Mouse (Mus musculus): ENCODE data around the gene Lpp. TPM values are rescaled to one million over a fixed set of nuclear protein-coding genes. Genes with fewer than 3 reads are reported as not detected.

The Lpp gene
- total RNA-seq, 2 experiments from 2014 or later: 34.6 to 45.1 TPM

DNA sequence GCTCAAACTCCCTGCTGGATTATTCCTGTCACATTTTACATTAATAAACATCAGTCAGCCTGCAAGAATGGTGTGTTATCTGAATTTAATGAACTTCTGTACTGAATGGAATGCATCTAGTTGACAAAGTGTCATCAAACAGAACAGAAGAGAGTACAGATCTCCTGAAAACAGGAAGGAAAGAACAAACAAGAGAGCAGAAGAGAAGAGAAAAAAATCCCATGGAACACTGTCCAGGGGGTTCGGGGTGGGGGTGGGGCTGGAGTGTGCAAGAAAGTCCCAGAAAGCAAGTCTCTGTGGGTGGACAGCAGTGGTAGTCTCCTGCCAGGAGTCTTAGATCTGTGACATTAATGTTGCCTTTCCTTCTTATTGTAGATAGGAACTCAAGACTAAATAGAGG, 412.8 kb downstream of the Lpp start:
- DNase-seq: no peak

DNA sequence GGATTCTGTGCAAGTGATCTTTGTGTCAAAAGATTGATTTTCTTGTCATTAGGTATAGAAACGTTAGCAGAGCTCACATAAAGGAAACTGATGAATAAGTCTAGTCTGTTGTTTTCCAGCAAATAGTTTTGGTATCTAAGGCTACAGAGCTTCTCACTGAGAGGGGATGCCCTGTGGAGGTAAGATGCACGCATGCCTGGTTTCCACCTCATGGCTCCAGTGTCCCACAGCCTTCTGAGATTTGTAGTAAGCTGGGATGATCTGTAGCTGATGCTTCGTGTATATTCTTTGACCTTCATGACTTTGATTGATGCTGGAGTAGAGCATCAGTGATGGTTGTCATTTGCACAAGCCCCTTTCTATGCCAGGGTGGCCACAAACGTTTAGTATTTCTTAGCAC, 414.3 kb downstream of the Lpp start:
- no peak for DNase-seq

DNA sequence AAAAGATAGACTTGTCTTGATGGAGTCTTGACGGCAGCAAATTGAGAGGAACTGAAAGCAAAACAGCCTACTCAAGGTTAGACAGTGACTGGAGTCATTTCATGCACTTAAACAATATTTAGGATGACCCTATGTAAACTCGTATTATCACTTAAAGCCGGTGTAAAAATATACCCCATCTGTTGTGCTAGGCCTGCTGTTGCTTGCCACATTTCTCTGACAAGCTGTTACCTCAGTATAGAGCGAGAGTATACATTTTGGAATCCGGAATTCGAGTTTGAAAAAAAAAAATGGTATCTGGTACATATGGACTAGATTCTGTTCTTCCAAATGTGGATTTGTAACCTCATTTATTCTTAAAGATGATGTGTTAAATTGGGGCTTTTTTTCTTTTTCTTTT, 416.5 kb downstream of the Lpp start:
- no peak for DNase-seq

DNA sequence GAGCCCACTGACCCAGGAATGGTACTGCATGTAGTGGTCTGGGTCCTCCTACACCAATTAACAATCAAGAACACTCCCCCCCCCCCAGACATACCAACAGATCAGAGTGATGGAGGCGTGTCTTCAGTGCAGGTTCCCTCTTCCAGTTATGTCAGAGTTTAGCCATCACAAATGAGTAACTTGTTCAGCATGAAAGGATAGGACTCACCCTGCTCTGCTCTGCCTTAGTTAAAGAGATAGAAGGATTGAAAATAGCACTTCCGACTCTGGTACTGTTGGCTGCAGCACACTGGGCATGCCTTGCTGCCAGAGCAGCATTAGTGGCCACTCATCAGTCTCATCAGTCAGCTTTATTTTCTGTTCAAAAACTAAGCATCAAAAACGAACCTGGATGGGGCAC, 423.3 kb downstream of the Lpp start:
- no peak for DNase-seq

DNA sequence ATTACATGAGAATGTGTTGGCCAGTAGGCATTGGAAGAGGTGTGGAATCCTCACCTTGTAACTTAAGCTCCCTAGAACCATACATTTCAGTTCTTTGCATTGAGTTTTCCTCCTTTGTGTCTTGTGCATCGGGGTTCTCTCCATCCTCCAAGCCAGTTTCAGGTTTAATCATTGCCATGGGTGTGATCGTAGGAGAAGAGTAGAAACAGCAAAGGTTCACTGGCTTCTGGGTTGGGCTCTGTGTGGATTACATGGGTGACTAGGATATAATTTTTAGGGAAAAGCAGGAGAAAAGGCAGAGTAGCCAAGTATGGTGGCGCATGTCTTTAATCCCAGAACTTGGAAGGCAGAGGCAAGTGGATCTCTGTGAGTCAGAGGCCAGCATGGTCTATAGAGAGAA, 424.1 kb downstream of the Lpp start:
- no peak for DNase-seq

DNA sequence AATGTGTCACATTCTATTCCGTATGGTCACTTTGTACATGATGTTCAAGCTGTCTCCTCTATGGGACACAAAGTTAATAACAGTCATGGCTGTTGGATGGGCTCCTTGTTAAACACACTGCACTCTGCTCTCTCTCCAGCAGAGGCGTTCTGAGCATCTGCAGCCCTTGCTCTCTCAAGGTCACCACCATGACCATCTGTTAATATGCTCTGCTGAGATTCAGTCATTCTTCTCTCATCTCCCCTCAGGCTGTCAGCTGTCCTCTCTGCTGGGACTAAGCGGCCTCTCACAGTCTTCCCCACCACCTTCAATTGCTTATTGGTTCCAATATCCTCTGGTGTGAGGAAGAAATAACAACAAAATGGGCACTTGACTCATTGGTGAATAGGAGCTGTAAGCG, 425.8 kb downstream of the Lpp start:
- DNase-seq: no peak

DNA sequence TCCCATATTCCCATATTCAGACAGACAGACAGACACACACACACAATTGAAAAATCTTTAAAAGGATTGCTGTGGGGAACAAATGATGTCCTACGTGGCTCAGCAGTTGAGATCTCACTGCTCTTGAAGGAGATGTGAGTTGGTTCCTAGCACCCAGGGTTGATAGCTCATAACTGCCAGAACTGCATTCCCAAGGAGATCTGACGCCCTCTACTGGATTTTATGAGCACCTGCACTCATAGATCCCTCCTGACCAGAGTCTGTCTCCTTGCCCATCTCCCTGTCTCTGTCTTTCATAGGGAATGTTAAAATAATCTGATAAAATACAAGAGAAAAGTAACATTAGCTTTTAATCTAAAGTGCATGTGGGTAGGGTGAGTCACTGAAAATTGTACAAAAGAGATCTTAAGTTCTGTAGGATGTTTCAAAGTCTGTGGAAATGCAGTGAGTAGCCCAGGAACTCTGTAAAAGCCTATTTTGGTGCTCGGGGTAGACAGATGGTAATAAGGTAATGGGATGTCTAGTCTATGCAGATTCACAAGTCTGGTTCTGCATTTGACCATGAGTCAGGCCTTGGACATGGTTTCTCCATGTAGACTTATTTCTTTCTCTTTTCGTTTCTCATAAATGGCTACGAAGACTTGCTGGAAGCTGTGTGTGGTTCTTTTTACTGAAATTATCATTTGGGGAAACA, 429.0 kb downstream of the Lpp start:
- no peak for DNase-seq

DNA sequence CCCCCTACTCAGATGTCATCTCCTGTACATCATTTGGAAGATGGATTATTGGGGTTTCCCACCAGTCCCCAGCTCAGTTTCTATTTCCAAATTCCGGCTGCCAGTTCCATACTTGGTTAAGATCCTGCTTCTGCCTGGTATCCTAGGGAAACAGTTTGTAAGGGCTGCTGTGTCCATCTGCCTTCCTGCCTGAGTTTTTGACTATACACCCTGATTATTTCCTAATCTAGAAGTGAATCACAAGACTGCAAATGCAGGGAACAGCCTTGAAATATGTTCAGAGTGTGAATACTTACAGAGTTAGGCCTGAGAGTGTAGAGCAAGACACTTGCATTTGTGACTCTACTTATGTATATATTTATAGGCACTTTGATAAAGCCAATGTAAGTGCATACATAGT, 429.6 kb downstream of the Lpp start:
- no peak for DNase-seq

DNA sequence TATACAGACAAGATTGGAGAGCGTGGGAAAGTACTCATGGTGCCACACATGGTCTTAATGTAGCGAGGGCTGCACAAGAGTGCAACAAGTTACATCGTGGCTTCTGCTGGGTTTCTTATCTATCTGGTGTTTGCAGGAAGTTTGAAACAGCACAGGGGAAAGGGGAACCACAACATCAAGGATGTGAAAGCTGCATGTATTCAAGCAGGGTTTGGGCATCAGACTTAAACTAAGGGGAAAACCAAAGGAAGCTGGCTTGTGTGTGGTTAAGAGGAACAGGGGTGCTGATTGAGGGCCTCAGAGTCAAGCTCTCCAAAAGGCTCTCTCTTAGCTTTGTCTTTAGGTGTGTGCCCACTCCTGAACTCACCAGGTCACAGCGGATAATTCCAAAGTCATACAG, 433.1 kb downstream of the Lpp start:
- DNase-seq: no peak

DNA sequence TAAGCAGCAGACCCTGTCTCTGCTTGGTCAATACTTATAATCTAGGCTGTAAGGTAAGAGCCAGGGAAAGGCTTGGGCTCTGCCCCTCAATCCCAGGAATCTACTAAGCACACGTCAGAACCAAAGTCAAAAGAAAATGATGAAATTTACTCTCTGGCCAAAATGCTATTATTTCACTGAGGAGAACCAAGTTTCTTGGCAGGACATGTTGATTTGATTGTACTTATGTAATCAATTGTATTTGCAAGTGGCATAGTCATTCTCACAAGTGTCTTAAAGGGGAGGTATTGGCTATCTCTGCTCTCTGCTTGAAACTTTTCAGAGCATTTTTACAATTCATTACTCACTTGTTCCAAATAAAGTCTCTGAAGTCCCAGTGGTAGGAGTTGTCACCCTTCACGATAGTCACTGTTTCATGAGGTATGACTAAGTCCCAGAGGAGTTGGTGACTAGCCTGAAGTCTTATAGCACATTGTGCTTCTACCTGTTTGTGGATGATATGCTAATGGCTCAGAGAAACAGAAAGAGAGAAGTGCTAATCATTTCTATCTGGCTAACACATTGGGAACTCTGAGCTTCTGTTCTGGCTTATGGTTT, 435.0 kb downstream of the Lpp start:
- DNase-seq: no peak

DNA sequence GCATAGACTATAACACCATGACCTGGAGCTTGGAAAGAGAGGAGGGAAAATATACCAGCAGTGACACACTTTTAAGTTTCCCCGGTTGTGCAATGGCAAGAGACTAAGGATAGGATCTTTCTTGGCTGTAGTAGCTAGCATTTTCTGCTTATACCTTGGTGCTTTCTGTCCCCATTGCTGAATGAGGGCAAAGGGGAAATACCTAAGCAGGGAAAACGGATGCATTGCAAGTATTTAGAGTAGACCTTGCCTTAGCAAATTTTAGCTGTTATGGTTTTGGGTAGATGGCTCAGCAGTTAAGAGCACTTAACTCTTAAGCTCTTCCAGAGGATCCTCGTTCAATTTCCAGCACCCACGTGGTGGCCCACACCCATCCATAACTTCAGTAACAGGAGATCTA, 436.6 kb downstream of the Lpp start:
- DNase-seq: no peak

DNA sequence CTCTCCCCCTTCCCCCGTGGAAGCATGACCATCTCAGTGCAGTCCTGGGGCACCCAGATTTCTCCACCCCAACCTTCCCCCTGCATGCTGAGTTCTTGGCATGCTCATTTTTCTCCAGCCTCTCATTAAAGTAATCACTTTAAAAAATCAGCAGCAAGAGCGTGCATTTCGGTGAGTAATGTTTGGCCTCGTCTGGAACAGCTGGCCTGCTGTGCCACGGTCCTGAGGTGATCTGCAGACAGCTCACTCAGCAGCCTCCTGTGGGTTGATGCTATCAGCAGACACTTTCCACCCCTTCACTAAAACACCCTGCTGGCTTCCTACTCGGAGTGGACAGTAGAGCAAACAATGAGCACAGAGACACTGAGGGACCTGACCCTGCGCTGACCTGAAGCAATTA, 437.6 kb downstream of the Lpp start:
- no peak for DNase-seq

DNA sequence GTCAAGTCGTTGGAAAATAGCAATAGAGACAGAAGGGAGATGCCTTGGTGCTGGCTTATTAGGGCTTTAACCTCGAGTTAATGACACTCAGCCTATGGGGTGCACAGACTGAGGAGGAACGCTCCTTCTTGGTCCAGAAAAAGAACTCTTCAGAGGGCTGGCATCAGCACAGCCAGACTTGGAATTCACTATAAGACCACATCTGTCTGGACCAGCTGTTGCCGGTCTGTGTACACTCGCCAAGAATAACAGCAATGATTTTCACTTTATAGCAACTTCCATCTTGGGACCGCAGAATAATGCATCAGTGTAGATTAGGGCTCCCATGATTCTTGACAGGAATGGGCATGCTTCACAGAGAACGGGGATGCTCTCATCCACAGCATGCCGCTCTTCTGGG, 439.9 kb downstream of the Lpp start:
- no peak for DNase-seq

DNA sequence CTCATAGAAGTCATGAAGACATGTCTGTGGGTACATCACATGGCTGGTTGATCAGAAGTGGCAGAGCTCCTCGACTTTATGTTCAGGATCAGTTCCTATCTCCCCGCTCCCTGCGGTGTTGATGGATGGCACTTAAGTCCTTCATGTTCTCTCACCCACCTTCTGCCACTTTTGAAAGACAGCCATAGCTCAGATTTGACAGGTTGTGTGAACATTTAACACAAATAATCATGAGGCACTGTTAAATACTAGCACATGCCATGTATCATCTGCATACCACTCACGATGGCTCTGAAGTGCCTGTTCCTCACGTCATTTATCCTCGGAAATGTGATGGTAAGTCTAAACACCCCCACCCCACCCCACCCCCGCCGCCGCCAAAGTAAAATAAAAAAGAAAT, 441.2 kb downstream of the Lpp start:
- DNase-seq: no peak

DNA sequence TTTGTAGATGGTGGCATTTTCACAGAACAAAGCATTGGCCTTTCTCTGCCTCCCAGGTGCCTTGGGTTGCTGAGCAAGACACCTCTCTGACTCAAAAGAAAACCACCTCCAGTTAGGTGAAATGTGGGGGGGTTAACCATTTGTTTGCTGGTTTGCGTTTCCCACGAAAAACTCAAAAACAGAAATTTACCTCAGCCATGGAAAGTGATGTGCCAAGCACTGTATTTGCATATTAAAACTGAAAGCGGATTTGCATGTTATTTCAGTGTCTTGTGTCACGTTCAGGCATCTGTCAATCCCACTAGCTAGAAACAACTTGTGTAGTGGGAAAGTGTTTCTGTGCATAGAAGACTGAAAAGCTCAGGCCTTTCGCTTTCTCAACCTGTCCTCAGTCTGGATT, 443.2 kb downstream of the Lpp start:
- DNase-seq: no peak

DNA sequence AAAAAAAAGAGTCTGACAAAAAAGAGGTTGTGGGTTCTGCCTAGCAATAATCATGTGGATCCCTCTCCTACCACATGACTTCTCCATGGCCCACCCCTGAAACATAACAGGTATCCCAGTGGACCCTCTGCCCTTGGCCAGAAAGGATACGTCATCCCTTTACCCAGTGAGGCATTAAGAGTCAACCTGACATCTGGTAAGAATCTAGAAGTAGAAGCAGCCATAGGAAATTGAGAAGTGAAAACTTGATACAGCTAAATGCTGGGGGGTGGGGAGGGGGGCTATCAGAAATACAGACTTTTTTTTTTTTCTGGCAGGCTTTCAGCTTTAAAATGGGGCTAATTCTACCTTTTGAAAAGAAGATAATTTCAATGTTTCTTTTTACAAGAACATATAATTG, 445.7 kb downstream of the Lpp start:
- DNase-seq: no peak

DNA sequence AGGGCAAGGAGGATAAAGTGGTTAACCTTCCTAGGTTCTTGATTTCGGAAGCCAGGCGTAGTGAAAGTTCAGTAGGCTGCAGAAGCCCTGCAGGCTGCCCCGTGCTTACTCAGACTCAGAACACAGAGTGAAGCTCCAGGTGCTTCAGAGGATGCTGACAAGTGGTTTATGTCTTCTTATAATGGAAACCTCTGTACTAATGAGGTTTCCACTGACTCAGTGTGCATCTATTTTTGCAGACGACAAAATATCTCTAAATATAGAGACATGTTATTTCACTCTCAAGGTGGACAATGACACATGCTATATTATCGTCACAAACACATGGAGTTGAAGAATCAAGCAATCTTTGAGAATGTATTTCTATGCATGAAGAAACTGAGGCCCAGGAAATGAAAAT, 446.8 kb downstream of the Lpp start:
- DNase-seq: no peak

DNA sequence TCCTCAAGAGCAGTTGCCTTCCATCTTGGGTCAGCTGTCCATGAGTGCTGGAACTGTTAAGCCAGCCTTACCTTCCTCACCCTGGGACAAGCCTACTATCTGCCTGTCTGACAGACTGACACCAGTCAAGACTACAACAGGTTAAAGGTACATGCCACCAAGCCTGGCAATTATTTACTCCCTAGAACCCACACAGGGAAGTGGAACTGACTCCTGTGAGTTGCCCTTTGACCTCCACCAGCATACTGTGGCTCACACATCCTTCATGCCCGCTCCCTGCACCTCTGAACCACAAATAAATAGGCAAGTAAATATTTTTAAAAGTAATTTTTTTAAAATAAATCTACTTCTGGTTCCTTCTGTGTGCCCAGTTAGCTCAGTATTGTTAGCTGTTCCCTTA, 452.8 kb downstream of the Lpp start:
- no peak for DNase-seq

DNA sequence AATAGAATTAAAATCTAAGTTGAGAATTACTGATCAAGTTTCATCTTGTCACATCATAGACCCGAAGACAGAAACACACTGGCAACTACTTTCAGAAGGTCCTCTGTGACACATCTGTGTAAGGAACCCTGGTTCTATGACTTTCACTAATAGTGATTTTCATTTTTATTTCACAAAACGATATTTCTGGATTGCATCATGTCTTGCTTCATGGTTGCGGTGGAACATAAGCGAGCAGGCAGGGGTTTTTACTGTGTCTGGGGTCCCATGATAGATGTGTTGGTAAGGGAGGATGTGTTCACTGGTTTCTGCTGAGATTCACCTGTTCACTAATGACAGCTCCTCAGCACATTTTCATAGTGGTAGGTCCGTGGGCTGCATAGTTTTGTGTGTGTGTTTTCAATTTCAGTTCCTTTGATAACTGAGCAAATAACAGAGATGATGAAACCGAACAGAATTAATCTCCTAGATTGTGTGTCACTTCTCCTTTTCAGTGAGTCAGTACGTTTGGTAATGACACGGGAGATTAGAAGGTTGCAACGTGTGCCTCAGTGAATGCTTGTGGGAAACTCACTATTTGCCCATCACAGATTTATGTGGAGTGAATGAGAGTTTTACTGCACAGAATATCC, 466.3 kb downstream of the Lpp start:
- DNase-seq: no peak

DNA sequence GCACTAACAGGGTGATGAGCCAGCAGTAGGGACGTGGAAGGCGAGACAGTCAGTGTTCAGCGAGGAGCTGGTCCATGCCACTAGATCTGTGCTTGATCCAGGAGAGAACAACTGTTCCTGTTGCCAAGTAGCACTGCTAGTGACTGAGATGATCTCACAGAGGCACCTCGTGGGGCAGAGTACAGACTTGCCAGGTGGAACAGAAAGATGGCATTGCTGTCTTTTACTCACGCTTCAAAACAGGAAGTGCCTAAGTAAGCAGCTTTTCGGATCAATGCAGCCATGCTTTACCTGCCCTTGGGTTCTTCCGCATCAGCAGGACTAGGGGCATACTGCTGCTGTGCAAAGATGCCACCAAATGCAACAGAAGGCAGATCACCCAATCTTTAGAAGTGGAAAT, 467.1 kb downstream of the Lpp start:
- no peak for DNase-seq

DNA sequence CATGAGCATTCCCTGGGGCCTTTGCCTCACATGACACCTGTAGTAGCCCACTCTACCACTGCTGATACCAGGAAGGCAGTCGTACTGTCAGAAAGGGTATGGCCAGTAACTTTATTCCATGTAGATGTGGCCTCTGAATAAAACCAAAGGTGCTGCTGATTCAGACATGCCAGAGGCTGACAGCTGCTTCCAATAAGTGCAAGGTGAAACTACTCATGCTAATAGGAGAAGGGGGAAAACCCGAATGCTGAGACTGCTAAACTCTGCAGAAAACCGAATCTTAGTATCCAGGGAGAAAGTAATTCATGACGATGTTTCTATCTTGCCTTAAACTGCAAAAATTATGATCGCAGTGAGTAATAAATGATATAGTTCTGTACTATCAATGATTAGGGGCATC, 468.1 kb downstream of the Lpp start:
- DNase-seq: no peak

DNA sequence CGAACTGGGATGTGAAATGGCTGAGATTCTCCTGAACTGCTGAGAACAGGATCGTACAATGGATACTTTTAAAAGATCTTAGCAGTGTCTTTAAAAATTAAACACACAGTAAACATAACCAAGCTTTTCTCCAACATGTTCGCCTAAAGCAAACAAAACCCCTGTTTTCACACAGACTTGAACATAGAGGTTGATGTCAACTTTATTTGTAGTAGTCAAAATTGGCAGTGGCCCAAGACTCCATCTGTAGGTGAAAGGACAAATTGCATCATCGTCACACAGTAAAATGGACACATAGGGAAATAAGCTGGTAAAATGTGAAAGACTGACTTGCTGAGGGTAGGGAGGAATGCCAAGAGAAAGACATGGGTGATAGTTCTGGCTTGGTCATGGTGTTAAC, 480.9 kb downstream of the Lpp start:
- no peak for DNase-seq

DNA sequence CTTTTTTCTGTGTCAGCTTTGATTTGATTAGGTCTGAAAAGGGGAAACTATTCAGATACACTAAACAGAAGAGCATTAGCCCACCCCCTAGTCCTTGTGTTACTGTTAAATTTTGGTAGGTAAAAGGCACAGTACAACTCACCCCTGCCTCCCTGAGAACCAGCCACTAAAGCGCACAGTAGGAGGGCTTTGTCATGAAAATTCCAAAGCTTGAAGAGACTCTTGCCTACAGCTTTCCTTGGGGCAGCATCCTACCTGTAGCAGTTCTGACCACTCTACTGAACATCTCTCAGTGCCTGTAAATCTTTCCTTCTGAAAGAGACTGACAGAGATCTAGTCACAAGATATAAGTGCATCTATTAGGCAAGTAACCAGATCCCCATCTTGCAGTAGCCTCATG, 482.4 kb downstream of the Lpp start:
- DNase-seq: no peak

DNA sequence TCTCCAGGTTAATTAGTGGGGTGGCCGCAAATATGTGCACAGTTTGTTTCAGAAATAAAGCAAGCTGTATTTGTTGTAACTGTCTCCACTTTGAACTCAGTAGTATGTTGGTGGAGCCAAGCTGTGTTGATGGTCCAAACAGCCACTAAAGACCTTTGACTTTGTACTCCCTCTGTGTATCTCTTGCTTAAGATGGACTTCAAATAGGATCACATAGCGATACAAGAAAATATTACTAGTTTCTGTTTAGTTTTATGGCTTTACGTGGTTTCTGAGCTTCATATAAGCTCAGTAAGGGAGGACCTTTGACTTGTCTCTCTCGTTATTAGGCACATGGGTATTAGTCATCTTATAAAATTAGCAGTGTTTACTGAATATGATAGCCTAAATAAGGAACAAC, 485.7 kb downstream of the Lpp start:
- no peak for DNase-seq

Data from gastrocnemius, postnatal 10 days (tissue).